Mouse (Mus musculus) liver, postnatal 0 days (tissue): ENCODE measurements around the gene Osbpl3. TPM values are rescaled to one million over a fixed set of nuclear protein-coding genes. Genes with fewer than 3 reads are reported as not detected.

Experiments
- ATAC-seq: fragments of 200-750 bp; cut with Nextera tagmentation; 2 replicates; pipeline ENCODE4 v1.8.0; 2017; ENCODE audit warnings: mild to moderate bottlenecking, moderate library complexity
- DNase-seq: peaks from one replicate; pipeline ENCODE4 v3.0.0-alpha.2; 2016
- H3K27ac ChIP-seq: fragments of 300-500 bp; sonication (generic); 2 replicates; pipeline ENCODE4 v1.5.1; 2014; ENCODE audit warnings: antibody characterized with exemption, moderate library complexity, mild to moderate bottlenecking, low read depth
- H3K27me3 ChIP-seq: fragments of 300-500 bp; sonication (generic); 2 replicates; pipeline ENCODE4 v1.6.1; 2014; ENCODE audit warnings: low read length, control low read depth, mixed read lengths; ENCODE audit not compliant: insufficient read depth
- H3K36me3 ChIP-seq: fragments of 300-500 bp; sonication (generic); replicated peaks from 2 replicates; pipeline ENCODE4 v1.6.1; 2014; ENCODE audit warnings: mild to moderate bottlenecking, control low read depth, low read length, moderate library complexity, mixed read lengths; ENCODE audit not compliant: insufficient read depth
- H3K4me1 ChIP-seq: fragments of 300-500 bp; sonication (generic); 2 replicates; pipeline ENCODE4 v1.6.1; 2014; ENCODE audit warnings: antibody characterized with exemption, mild to moderate bottlenecking, control low read depth; ENCODE audit not compliant: insufficient read depth
- H3K4me2 ChIP-seq: fragments of 300-500 bp; sonication (generic); 2 replicates; pipeline ENCODE4 v1.6.1; 2014; ENCODE audit warnings: low read depth, mild to moderate bottlenecking, low read length, moderate library complexity, mixed read lengths
- H3K4me3 ChIP-seq: fragments of 300-500 bp; sonication (generic); 2 replicates; pipeline ENCODE4 v1.5.1; 2014; ENCODE audit warnings: low read depth, low read length
- H3K9ac ChIP-seq: fragments of 300-500 bp; sonication (generic); replicated peaks from 2 replicates; pipeline ENCODE4 v1.6.1; 2014; ENCODE audit warnings: mild to moderate bottlenecking, moderate library complexity
- H3K9me3 ChIP-seq: fragments of 300-500 bp; sonication (generic); 2 replicates; pipeline ENCODE4 v1.6.1; 2016; ENCODE audit warnings: mild to moderate bottlenecking, control low read depth, low read length, mixed read lengths
- CTCF ChIP-seq: sonication (generic); IDR thresholded peaks from 2 replicates; pipeline ENCODE4 v1.5.1; 2016; ENCODE audit warnings: antibody characterized with exemption, low read depth
- EP300 ChIP-seq: IDR thresholded peaks from 2 replicates; pipeline ENCODE4 v1.6.1; 2016; ENCODE audit warnings: antibody characterized with exemption, low read depth, mild to moderate bottlenecking
- WGBS: fragments of 180-500 bp; shearing (Covaris S2); extraction: QIAGEN DNeasy Blood & Tissue Kit; methylation state at CpG from one replicate; pipeline ENCODE4 v1.1.7; 2014; ENCODE audit not compliant: insufficient replicate concordance; 5-methylcytosine and 5-hydroxymethylcytosine counted together
- polyA plus RNA-seq: library from polyadenylated mRNA; unstranded; fragments of >200 nt; fragmentation: Nextera tagmentation; extraction: Ambion mirVana; gene quantifications from 2 replicates; pipeline ENCODE4 v1.2.1, GENCODE M21; 2015

The Osbpl3 gene
- polyA plus RNA-seq, 1 experiment from 2014 or later, result 0.96 TPM

GRCm38 (mm10) chr6:50418951-50419350 lies 37.0 kb downstream of the Osbpl3 start:
- 74% methylated on average over 4 of the region's 4 CpGs for WGBS
- H3K9me3 ChIP-seq, result no peaks in the 10 kb centered on the region
- ATAC-seq, result no peak

GRCm38 (mm10) chr6:50416854-50417253 lies 39.1 kb downstream of the Osbpl3 start:
- no peak for DNase-seq
- WGBS, result 81% methylated on average over 5 of the region's 5 CpGs
- no peak for ATAC-seq
- no peak overlapping the region for H3K27ac ChIP-seq
- H3K4me2 ChIP-seq, result no peak overlapping the region
- no peaks in the 10 kb centered on the region for H3K9me3 ChIP-seq
- no peaks in the 10 kb centered on the region for H3K36me3 ChIP-seq
- H3K9ac ChIP-seq, result no peak overlapping the region
- no peak for TF ChIP-seq CTCF
- TF ChIP-seq EP300, result no peak
- H3K4me1 ChIP-seq, result no peaks in the 10 kb centered on the region; the same call in 1 of the 2 replicates
- no peaks in the 10 kb centered on the region for H3K27me3 ChIP-seq
- H3K4me3 ChIP-seq, result no peak overlapping the region

More at GRCm38 (mm10) chr6:50418951-50419350, 37.0 kb downstream of the Osbpl3 start:
- no peak overlapping the region for H3K9ac ChIP-seq
- no peaks in the 10 kb centered on the region for H3K27me3 ChIP-seq
- TF ChIP-seq EP300, result no peak
- no peak for TF ChIP-seq CTCF
- H3K4me1 ChIP-seq, result no peaks in the 10 kb centered on the region; the same call in 1 of the 2 replicates
- H3K4me2 ChIP-seq, result no peak overlapping the region
- no peak overlapping the region for H3K4me3 ChIP-seq
- no peak overlapping the region for H3K27ac ChIP-seq
- DNase-seq, result no peak
- H3K36me3 ChIP-seq, result no peaks in the 10 kb centered on the region

DNA sequence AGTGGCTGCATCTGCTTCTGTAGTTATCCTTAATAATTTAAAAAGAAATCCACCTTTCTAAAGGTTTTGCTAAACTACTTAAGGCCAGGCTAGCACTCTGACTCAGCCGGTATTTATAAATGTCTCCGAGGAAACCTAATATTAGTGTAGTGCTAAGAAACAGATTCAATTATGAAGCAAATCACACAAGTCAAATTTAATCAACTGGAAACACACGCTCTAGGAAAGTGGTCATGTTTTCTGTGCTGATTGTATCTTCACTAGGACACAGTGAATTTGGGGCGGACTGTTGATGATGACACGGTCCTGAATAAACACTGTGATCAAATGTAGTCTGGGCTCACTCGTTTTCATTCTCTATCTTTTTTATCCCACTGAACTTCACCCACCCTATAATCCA lies 40.6 kb downstream of the Osbpl3 start:
- Histone ChIP-seq H3K4me2 (no peak overlapping the region), H3K4me1 (no peaks in the 10 kb centered on the region; the same call in 1 of the 2 replicates), H3K4me3 (no peak overlapping the region), H3K9me3 (no peaks in the 10 kb centered on the region), H3K9ac (no peak overlapping the region), H3K36me3 (no peaks in the 10 kb centered on the region), H3K27ac (no peak overlapping the region), H3K27me3 (no peaks in the 10 kb centered on the region)
- 71% methylated on average over 6 of the region's 6 CpGs for WGBS
- DNase-seq, result no peak
- no peak for TF ChIP-seq EP300
- no peak for TF ChIP-seq CTCF
- no peak for ATAC-seq

- ATAC-seq, result no peak
- TF ChIP-seq EP300 (no peak), CTCF (no peak)
- Histone ChIP-seq H3K4me1 (no peaks in the 10 kb centered on the region; the same call in 1 of the 2 replicates), H3K36me3 (no peaks in the 10 kb centered on the region), H3K9me3 (no peaks in the 10 kb centered on the region), H3K4me3 (no peak overlapping the region), H3K9ac (no peak overlapping the region), H3K27me3 (no peaks in the 10 kb centered on the region), H3K27ac (no peak overlapping the region), H3K4me2 (no peak overlapping the region)
- DNase-seq, result no peak
- WGBS, result 69% methylated on average over 6 of the region's 6 CpGs
These were observed 41.5 kb downstream of the Osbpl3 start for GRCm38 (mm10) chr6:50414547-50414946.

DNA sequence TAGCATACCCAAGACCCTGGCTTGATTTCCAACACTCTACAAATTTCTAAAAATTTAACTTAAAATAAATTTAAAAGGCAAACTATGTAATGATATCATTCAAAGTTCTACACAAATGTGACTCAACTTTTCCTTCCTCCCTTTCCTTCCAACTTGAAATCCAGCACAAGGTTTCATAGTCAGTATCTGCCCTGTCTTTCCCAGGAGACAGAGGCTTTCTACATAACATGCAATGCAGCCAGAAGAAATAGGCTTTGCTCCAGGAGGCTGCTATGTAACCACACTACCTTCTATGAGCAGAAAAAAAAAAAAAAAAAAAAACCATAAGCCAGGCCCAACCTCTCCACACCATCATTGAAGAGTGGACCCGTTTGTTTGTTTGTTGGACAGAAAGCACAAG lies 42.6 kb downstream of the Osbpl3 start:
- 60% methylated on average over 1 of the region's 1 CpGs for WGBS
- no peak overlapping the region for H3K27ac ChIP-seq
- DNase-seq (no peak), ATAC-seq (no peak)
- H3K4me1 ChIP-seq, result no peaks in the 10 kb centered on the region
- H3K9ac ChIP-seq, result no peak overlapping the region
- no peak overlapping the region for H3K4me3 ChIP-seq
- no peaks in the 10 kb centered on the region for H3K27me3 ChIP-seq
- no peaks in the 10 kb centered on the region for H3K36me3 ChIP-seq
- H3K4me2 ChIP-seq, result no peak overlapping the region
- no peaks in the 10 kb centered on the region for H3K9me3 ChIP-seq
- TF ChIP-seq CTCF, result no peak
- no peak for TF ChIP-seq EP300

DNA sequence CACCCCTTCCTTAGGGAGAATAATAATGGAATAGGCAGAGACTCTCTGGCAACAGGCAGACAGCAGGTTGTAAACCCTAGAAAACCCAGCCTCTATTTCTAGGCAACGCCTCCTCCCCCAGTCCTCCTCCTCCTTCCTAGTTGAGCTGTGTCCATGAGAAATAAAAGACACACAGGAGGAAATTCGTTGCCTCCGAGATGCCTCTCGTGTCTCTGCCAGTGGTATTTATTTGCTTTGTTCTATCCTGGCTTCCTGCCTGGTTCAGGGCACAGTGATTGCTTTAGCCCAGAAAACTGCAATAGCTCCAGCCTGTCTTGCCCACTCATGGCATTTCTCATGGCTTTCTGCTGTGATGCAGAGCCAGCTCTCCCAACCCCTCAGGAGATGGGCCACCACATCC lies 43.8 kb downstream of the Osbpl3 start:
- H3K9ac ChIP-seq, result no peak overlapping the region
- 49% methylated on average over 4 of the region's 4 CpGs for WGBS
- H3K4me1 ChIP-seq, result no peaks in the 10 kb centered on the region
- no peak for DNase-seq
- TF ChIP-seq CTCF (no peak), EP300 (no peak)
- H3K36me3 ChIP-seq, result no peaks in the 10 kb centered on the region
- ATAC-seq, result no peak
- H3K4me2 ChIP-seq, result no peak overlapping the region
- H3K9me3 ChIP-seq, result no peaks in the 10 kb centered on the region
- H3K4me3 ChIP-seq, result no peak overlapping the region
- H3K27me3 ChIP-seq, result no peaks in the 10 kb centered on the region
- no peak overlapping the region for H3K27ac ChIP-seq

- H3K27me3 ChIP-seq, result no peaks in the 10 kb centered on the region
- H3K4me1 ChIP-seq, result no peaks in the 10 kb centered on the region
- 79% methylated on average over 11 of the region's 11 CpGs for WGBS
- H3K4me2 ChIP-seq, result no peak overlapping the region
- no peak for DNase-seq
- no peak overlapping the region for H3K4me3 ChIP-seq
- no peaks in the 10 kb centered on the region for H3K9me3 ChIP-seq
- no peak overlapping the region for H3K27ac ChIP-seq
- TF ChIP-seq CTCF (no peak), EP300 (no peak)
- no peak for ATAC-seq
- no peaks in the 10 kb centered on the region for H3K36me3 ChIP-seq
- H3K9ac ChIP-seq, result no peak overlapping the region
These were observed 51.3 kb downstream of the Osbpl3 start for GRCm38 (mm10) chr6:50404698-50405097.
